Mouse (Mus musculus) spleen, embryonic (tissue): ENCODE data around the gene Gsx2.

Experiments
- CTCF ChIA-PET: fragments of 350-600 bp; sonication (Branson Sonifier 250); formaldehyde crosslinking; loops from one replicate; lab custom pipeline; 2022; lab: Charles Lee

Gene Gsx2

DNA sequence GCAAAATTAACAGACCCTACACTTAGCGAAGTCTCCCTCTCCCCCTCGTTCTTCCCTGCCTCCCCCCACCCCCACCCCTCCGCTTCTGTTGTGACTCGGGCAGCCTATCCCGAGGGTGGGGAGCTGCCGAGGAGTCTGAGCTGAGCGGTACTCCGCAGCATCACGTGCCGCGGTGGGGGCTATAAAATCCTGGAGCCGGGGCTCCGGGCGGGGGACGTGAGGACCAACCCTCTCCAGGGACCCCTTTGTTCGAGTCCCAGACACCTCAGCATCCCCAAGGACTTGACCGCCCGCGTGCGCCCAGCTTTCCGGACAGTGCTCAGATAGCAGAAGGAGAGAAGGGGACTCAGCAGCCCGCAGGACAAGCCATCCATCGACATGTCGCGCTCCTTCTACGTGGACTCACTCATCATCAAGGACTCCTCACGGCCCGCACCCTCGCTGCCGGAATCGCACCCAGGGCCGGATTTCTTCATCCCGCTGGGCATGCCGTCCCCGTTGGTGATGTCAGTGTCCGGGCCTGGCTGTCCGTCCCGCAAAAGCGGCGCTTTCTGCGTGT is at the start of gene Gsx2:
TSS of gene Gsx2 (plus strand) at position 219 of the 559 bp plus-strand sequence.
- CTCF ChIA-PET = interaction anchor here (0.6 to 1.1 kb wide), 2 partner anchors 10 to 71 kb away, joined by 3 to 4 read pairs; no protein-coding TSS in a partner anchor

DNA sequence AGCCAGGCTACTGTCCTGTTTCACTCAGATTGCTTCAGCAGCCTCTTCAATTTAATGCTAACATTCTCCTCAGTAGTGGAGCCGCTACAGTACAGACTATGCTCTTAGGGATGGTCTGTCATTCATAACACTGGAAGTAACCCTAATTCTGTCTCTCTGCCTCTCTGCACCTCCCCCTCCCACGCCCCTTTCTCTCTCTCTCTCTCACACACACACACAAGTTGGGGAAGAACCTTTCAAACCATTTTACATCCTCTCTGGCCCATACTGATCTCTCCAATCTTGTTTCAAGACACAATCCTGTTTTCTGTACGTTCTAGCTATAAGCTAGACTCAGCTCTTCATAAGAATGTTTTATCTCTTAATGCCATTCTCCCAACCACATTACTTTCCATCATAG is 39.9 kb upstream of the Gsx2 start:
- CTCF ChIA-PET = interaction anchor here (1.1 kb wide), 1 partner anchor 13 kb away, joined by 3 read pairs; no protein-coding TSS in a partner anchor

DNA sequence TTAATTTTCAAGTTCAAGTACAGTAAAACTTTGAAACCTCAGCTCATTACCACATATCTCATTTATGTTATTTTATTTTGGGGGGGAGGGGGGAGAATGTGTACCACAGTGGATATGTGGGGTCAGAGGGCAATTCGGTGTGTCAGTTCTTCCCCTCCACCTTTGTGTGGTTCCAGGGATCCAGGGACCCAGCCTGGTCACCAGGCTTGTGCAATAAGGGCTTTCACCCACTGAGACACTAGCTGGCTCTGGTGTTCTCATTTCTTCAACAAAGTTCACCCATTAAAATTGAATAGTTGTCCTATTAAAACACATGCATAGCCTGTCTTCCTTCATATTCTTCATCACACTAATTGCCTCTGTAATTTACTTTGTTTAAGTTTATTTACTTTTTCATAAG is 36.1 kb upstream of the Gsx2 start:
- CTCF ChIA-PET = interaction anchor here (0.6 kb wide), 1 partner anchor 36 kb away, joined by 3 read pairs; no protein-coding TSS in a partner anchor

DNA sequence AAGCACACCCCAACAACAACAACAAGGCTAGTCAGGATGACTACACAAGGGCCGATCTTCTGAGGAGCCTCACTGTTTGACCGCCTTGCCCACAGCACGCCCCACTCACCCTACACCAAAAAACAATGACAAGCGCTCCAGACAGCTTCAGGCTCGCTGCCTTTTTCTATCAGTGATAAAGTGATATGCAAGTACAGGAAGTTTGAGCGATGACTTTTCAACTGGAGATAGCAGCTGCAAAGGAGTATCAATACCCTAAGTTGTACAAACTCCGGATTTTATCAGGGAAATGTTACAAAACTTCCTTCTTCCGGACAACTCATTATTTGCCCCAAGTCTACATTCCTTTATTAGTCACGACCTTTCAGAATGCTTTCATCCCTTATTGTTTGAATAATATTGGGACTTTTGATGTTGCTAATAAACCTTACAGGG is 32.4 kb upstream of the Gsx2 start:
- CTCF ChIA-PET = no interaction called here

- CTCF ChIA-PET = no interaction called here
Observed at GRCm38 (mm10) chr5:75043621-75044301, 31.6 kb upstream of the Gsx2 start.

GRCm38 (mm10) chr5:75044310-75044904 is 31.0 kb upstream of the Gsx2 start, which contains the start of gene Chic2:
Gene Chic2 (minus strand): TSS chr5:75044774.
- CTCF ChIA-PET = no interaction called here

DNA sequence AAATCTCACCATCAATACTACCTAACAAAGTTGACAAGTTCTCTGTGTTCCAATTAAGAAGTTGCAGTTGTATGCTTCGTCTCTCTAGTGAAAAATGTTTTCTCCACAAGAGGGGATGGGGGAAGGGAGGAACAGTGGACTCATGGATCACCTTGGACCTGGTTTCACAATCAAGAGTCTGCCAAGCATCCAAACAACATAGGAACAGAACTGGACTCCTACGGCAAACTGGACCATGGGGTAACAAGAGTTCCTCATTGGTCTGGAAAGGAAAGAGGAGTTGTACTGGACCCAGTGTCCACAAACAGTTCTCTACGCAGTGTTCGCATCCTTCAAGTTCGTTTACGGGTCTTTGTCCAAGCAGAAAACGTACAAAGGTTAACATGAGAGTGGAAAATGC is 30.0 kb upstream of the Gsx2 start:
- CTCF ChIA-PET = no interaction called here

- CTCF ChIA-PET = no interaction called here
Observed at GRCm38 (mm10) chr5:75046681-75047321, 28.6 kb upstream of the Gsx2 start.

DNA sequence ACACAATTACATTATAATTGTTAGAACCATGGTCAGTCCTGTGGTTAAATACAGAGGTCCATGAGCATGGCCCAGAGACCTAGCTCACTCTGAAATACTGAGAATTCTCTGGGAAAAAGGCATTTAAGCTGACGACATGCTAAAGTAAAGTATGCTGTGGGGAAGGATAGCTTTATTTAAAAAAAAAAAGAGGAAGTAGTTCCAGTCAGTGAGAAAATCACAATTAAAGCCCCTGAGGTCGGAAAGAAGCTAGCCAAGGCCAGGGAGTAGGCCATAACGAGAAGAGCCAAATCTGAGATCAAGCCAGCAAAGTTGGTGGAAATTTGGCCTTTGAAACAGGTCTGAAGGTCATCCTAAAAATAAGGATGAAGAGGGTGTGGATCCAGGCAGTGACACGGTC is 24.3 kb upstream of the Gsx2 start:
- CTCF ChIA-PET = no interaction called here

GRCm38 (mm10) chr5:75063177-75063576 is 12.2 kb upstream of the Gsx2 start:
- CTCF ChIA-PET = no interaction called here

DNA sequence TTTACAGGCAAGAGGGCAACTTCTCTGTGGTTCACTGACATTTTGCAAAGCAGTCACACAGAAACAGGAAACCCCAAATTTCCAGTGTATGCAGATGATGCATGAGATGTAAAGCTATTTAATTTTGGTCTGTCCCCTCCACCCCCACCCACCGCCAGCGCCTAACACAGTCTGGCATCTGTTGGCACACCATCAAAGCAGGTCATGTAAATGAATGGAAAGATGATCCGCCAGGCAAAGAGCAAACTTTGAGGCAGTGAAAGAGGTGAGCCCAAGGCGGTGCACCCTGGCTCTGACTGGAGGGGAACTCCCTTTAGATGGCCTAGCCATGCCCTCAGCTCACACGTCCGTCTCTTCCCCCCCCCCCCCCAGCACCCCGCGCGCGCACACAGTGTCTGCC is 8.7 kb upstream of the Gsx2 start:
- CTCF ChIA-PET = interaction anchor here (0.6 to 0.9 kb wide), 5 partner anchors 8 to 62 kb away, joined by 3 to 10 read pairs (median 5); no protein-coding TSS in a partner anchor

- CTCF ChIA-PET = interaction anchor here (0.6 kb wide), 1 partner anchor 8 kb away, joined by 4 read pairs; no protein-coding TSS in a partner anchor
Observed at GRCm38 (mm10) chr5:75067125-75067756, 8.2 kb upstream of the Gsx2 start.

DNA sequence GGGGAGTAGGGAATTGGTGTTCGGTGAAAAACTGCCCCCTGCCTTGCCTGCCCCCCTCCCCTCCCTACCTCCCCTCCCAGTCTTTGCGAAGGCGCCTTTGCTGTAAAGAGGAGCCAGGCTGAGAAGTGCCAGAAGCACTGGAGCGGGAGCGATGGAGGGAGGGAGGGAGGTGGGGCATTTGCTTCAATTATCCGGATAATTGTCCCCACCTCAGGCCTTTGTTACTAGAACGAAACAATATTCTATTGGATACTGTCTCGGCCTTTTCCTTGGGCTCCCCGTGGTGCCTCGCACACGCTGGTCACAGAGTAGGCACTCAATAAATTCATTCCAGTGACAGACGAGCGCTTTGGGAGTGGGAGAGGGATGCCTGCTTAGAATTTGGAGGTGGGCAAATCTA is 5.3 kb upstream of the Gsx2 start:
- CTCF ChIA-PET = interaction anchor here (0.6 kb wide), 1 partner anchor 86 kb away, joined by 3 read pairs; no protein-coding TSS in a partner anchor

- CTCF ChIA-PET = no interaction called here
Observed at GRCm38 (mm10) chr5:75070656-75071375, 4.6 kb upstream of the Gsx2 start.

- CTCF ChIA-PET = interaction anchor here (0.6 to 0.7 kb wide), 3 partner anchors 11 to 1817 kb away, joined by 3 to 12 read pairs (median 5); no protein-coding TSS in a partner anchor
Observed at GRCm38 (mm10) chr5:75071951-75072350, 3.5 kb upstream of the Gsx2 start.

GRCm38 (mm10) chr5:75072532-75072931 is 2.9 kb upstream of the Gsx2 start:
- CTCF ChIA-PET = no interaction called here

DNA sequence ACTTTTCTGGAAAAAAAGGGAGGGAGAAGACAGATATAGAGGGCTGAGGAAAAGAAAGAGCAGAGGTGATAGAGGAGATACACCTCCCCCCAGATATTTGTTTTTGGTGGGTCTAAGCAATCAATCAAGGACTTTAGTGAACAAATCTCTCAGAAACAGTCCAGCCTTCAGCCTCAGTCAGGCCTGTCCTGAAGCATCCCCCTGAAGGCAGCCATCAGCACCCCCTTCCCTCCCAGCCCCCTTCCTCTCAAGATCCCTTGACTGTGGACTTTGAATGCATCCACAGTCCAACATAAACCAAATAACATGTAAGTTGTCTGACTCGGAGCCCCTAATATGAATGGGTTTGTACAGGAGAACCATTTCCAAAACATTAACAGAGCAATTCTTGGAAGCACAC is 2.2 kb upstream of the Gsx2 start:
- CTCF ChIA-PET = no interaction called here

DNA sequence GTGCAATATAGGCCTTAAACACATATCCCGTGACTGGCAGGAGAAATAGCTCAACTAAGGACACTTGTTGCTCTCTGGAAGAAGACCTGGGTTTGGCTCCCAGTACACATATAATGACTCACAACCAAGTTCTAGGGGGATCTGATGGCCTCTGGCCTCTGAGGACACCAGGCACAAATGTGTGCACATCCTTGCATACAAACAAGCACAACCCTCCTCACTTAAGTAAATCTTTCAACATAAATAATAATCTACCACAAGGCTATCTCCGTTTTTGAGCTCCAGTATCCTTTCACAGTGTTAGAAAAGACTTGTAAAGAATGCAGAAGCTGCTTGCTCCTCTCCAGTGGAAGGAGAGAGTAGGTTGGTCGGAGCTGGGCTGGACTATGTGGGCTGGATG is 1.7 kb upstream of the Gsx2 start:
- CTCF ChIA-PET = no interaction called here

GRCm38 (mm10) chr5:75074132-75074531 is 1.3 kb upstream of the Gsx2 start:
- CTCF ChIA-PET = no interaction called here

- CTCF ChIA-PET = interaction anchor here (1.1 kb wide), 1 partner anchor 11 kb away, joined by 3 read pairs; no protein-coding TSS in a partner anchor
Observed at GRCm38 (mm10) chr5:75074537-75075382, 641 bp upstream of the Gsx2 start.
